Mouse (Mus musculus) midbrain, embryonic 10.5 days (tissue): ENCODE data around the gene Clec2g. TPM values are rescaled to one million over a fixed set of nuclear protein-coding genes. Genes with fewer than 3 reads are reported as not detected.
"Not testable (repeated sequence)": the region's sequence is repeated elsewhere in the genome, so short reads cannot be mapped to it uniquely, and the experiment has no call there.

ENCODE experiments used
- DNase-seq: peaks from one replicate; pipeline ENCODE4 v3.0.0-alpha.2; 2017; ENCODE audit warnings: low spot score
- H3K27ac ChIP-seq: fragments of 300-500 bp; sonication (generic); replicated peaks from 2 replicates; pipeline ENCODE4 v1.5.1; 2016; ENCODE audit warnings: mild to moderate bottlenecking
- H3K27me3 ChIP-seq: fragments of 300-500 bp; sonication (generic); 2 replicates; pipeline ENCODE4 v1.6.1; 2016; ENCODE audit warnings: low read depth, mild to moderate bottlenecking; ENCODE audit not compliant: poor library complexity, severe bottlenecking
- H3K36me3 ChIP-seq: fragments of 300-500 bp; sonication (generic); 2 replicates; pipeline ENCODE4 v1.6.1; 2016; ENCODE audit warnings: mild to moderate bottlenecking, moderate library complexity
- H3K4me1 ChIP-seq: fragments of 300-500 bp; sonication (generic); 2 replicates; pipeline ENCODE4 v1.6.1; 2016
- H3K4me3 ChIP-seq: fragments of 300-500 bp; sonication (generic); 2 replicates; pipeline ENCODE4 v1.5.1; 2016; ENCODE audit warnings: mild to moderate bottlenecking, moderate library complexity
- H3K9me3 ChIP-seq: fragments of 300-500 bp; sonication (generic); replicated peaks from 2 replicates; pipeline ENCODE4 v1.6.1; 2016; ENCODE audit warnings: mild to moderate bottlenecking
- WGBS: fragments of 180-500 bp; shearing (Covaris S2); methylation state at CpG from one replicate; pipeline ENCODE4 v1.1.7; 2016; 5-methylcytosine and 5-hydroxymethylcytosine counted together
- polyA plus RNA-seq: library from polyadenylated mRNA; unstranded; fragments of >200 nt; fragmentation: Nextera tagmentation; extraction: Ambion mirVana; gene quantifications from 2 replicates; pipeline ENCODE4 v1.2.1, GENCODE M21; 2016

Gene Clec2g
- not detected in 2 replicates for polyA plus RNA-seq

- H3K27ac ChIP-seq, H3K9me3 ChIP-seq, H3K27me3 ChIP-seq, H3K36me3 ChIP-seq, DNase-seq, H3K4me3 ChIP-seq, H3K4me1 ChIP-seq: not testable (repeated sequence)
- over 99% methylated on average over 4 of the region's 4 CpGs for WGBS
Observed at GRCm38 (mm10) chr6:128934081-128934480, at the start of gene Clec2g. Clec2g (plus strand) TSS chr6:128934381.

DNA sequence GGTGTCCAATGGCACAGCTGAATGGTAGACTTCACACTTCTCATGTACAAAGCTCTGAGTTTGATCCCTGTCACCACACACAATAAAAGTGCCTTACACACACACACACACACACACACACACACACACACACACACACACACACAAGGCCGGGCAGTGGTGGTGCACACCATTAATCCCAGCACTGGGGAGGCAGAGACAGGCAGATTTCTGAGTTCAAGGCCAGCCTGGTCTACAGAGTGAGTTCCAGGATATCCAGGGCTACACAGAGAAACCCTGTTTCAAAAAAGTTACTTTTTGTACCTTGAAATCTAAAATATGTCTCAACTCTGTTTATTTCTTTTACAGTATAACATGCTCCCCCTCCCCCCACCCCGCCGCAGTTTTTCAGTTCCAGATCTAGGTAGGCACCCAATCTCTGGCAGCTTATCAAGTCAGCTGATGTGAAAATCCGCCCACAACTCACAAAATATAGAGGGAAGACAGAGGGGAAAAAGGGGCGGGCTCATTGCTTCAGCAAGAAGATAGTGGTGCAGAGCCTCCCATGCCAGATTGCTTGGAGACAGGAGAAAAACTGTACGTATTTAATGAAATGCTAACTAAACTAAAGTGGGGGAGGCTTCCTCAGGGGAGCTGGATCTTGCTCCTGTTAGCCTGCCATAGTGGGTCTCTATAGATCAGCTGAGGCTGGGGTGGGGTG lies 46.9 kb upstream of the Clec2g start, which contains the start of gene Clec2i:
Gene Clec2i, plus strand, starts transcription at position 498 of the 700 bp plus-strand sequence.
- H3K27ac ChIP-seq, H3K9me3 ChIP-seq, H3K4me1 ChIP-seq, H3K36me3 ChIP-seq, DNase-seq, H3K4me3 ChIP-seq, H3K27me3 ChIP-seq: not testable (repeated sequence)
- 90% methylated on average over 6 of the region's 6 CpGs for WGBS

GRCm38 (mm10) chr6:128888834-128889233 lies 45.3 kb upstream of the Clec2g start:
- Histone ChIP-seq H3K4me3 (no peak overlapping the region), H3K36me3 (no peaks in the 10 kb centered on the region), H3K4me1 (no peaks in the 10 kb centered on the region), H3K27me3 (no peaks in the 10 kb centered on the region), H3K27ac (no peak overlapping the region), H3K9me3 (no peaks in the 10 kb centered on the region)
- 82% methylated on average over 5 of the region's 5 CpGs for WGBS
- no peak for DNase-seq

- H3K4me3 ChIP-seq: no peak within 1 kb of the TSS
- WGBS: 85% methylated on average over 2 of the region's 2 CpGs
- no peaks in the 10 kb centered on the region for H3K27me3 ChIP-seq
- DNase-seq: no peak
- H3K4me1 ChIP-seq: no peaks in the 10 kb centered on the region
- no peak within 1 kb of the TSS for H3K27ac ChIP-seq
- no peaks in the 10 kb centered on the region for H3K36me3 ChIP-seq
- no peaks in the 10 kb centered on the region for H3K9me3 ChIP-seq
Observed at GRCm38 (mm10) chr6:128890948-128891355, 43.2 kb upstream of the Clec2g start, which contains the start of gene BC035044. BC035044 (minus strand) TSS chr6:128891126.

DNA sequence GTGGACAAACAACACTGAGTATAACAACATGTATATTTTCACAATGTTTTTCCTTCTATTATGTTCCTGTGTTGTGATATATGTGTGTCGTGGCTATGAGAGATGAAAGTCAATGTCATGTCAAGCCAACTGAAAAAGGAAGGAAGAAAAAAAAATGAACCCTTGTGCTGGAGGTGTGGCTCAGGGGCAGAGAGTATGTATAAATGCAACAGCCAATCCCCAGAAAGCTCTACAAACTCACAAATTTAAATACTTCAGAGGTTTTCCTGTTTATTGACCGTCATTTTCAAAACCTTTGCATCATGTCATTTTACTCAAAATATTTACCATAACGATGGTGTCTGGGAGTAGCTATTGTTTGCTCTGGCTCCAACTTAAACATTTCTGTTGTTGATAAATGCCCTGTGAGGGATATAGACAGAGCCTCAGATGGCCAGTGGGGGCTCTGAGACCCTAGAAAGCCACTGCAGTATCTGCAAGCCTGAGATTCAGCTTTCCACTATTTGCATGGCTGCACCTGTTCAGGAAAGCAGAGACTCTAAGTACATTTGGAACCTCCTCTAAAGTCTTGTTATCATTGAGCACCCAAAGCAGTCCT lies 38.7 kb upstream of the Clec2g start:
- no peak overlapping the region for H3K4me3 ChIP-seq
- no peaks in the 10 kb centered on the region for H3K4me1 ChIP-seq
- 94% methylated on average over 3 of the region's 3 CpGs for WGBS
- DNase-seq: no peak
- H3K27me3 ChIP-seq: no peaks in the 10 kb centered on the region
- H3K36me3 ChIP-seq: no peaks in the 10 kb centered on the region
- H3K9me3 ChIP-seq: no peaks in the 10 kb centered on the region
- no peak overlapping the region for H3K27ac ChIP-seq

GRCm38 (mm10) chr6:128900044-128900443 lies 34.1 kb upstream of the Clec2g start:
- Histone ChIP-seq H3K36me3 (no peaks in the 10 kb centered on the region), H3K27ac (no peak overlapping the region), H3K27me3 (no peaks in the 10 kb centered on the region), H3K9me3 (no peaks in the 10 kb centered on the region), H3K4me1 (no peaks in the 10 kb centered on the region), H3K4me3 (no peak overlapping the region)
- 85% methylated on average over 2 of the region's 2 CpGs for WGBS
- DNase-seq: no peak

- H3K27me3 ChIP-seq, H3K9me3 ChIP-seq, H3K4me3 ChIP-seq, DNase-seq, H3K4me1 ChIP-seq, H3K27ac ChIP-seq, H3K36me3 ChIP-seq: not testable (repeated sequence)
- WGBS: 87% methylated on average over 6 of the region's 6 CpGs
Observed at GRCm38 (mm10) chr6:128900796-128901552, 33.2 kb upstream of the Clec2g start.

- no peaks in the 10 kb centered on the region for H3K36me3 ChIP-seq
- WGBS: 82% methylated on average over 2 of the region's 2 CpGs
- no peak overlapping the region for H3K4me3 ChIP-seq
- no peak overlapping the region for H3K27ac ChIP-seq
- no peaks in the 10 kb centered on the region for H3K4me1 ChIP-seq
- DNase-seq: no peak
- H3K27me3 ChIP-seq: no peaks in the 10 kb centered on the region
- H3K9me3 ChIP-seq: peaks cover 5% of the 10 kb centered on the region; the same call in 1 of the 2 replicates
Observed at GRCm38 (mm10) chr6:128913598-128914254, 20.5 kb upstream of the Clec2g start.

DNA sequence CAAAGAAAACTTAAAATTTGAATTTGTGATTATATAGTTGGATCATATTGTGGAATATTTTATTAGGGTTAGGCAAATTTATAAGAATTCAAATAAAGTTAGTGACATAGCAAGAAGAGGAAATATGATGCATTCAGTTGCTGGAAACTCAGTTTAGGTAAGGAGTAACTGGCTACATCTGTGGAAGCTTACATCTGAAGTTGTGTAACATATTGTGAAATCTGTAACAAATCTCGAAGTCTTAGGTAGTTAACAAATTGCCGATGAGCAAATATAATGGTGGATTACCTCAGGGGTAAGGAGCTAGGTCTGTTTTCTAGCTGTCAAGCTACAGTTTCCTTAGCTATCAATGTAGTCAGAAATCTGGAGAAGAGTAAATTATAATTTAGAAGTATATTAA lies 16.9 kb upstream of the Clec2g start:
- DNase-seq: no peak
- WGBS: 87% methylated on average over 2 of the region's 2 CpGs
- Histone ChIP-seq H3K36me3 (no peaks in the 10 kb centered on the region), H3K4me1 (no peaks in the 10 kb centered on the region), H3K27me3 (no peaks in the 10 kb centered on the region), H3K4me3 (no peak overlapping the region), H3K9me3 (no peaks in the 10 kb centered on the region; the same call in 1 of the 2 replicates), H3K27ac (no peak overlapping the region)

- H3K36me3 ChIP-seq: no peaks in the 10 kb centered on the region
- 86% methylated on average over 2 of the region's 2 CpGs for WGBS
- H3K4me3 ChIP-seq: no peak overlapping the region
- no peaks in the 10 kb centered on the region for H3K9me3 ChIP-seq
- DNase-seq: no peak
- H3K27ac ChIP-seq: no peak overlapping the region
- no peaks in the 10 kb centered on the region for H3K4me1 ChIP-seq
- no peaks in the 10 kb centered on the region for H3K27me3 ChIP-seq
Observed at GRCm38 (mm10) chr6:128933050-128933449, 1.1 kb upstream of the Clec2g start.

DNA sequence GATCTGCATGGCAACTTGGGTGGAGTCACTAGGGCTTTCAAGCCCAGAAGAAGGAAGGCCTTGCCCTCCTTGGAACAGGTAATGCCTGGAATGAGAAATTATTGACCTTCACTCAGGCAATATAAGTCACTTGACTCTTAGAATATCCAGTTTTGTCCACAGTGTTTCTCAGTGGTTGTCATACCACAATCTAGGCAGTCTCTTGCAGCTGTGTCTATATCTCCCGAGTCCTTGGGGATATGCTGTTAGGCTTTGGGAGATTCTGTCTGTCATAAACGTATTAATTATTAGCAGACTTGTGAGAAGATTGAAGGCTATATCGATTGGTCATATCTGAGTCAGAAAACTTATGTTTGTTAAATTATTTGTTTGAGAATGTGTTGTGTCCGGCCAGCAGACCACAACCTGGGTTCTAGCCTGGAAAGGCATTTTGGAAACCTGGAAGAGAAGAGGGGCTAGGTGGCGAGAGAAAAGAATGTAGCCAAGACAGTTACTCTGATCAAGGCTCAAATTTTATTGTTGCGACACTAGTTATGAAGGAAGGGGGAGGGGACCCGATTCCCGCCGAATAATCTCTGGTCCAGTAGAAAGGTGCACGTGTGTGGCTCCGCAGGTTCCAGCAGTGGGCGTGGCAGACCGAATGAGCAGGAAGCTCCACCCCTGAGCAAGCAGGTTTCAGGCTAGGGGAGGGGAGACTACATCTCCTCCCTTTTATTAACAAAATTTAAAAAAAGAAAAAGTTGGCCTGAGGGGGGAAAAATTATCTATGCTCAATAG lies 1.9 kb downstream of the Clec2g start:
- 90% methylated on average over 5 of the region's 13 CpGs for WGBS
- H3K9me3 ChIP-seq: not testable (repeated sequence)

More for the DNA sequence above, 1.9 kb downstream of the Clec2g start:
- not testable (repeated sequence) for H3K4me3 ChIP-seq, H3K4me1 ChIP-seq, H3K36me3 ChIP-seq, H3K27ac ChIP-seq, DNase-seq, H3K27me3 ChIP-seq
